Mouse (Mus musculus): ENCODE results near the gene Mmp14.

The Mmp14 gene

DNA sequence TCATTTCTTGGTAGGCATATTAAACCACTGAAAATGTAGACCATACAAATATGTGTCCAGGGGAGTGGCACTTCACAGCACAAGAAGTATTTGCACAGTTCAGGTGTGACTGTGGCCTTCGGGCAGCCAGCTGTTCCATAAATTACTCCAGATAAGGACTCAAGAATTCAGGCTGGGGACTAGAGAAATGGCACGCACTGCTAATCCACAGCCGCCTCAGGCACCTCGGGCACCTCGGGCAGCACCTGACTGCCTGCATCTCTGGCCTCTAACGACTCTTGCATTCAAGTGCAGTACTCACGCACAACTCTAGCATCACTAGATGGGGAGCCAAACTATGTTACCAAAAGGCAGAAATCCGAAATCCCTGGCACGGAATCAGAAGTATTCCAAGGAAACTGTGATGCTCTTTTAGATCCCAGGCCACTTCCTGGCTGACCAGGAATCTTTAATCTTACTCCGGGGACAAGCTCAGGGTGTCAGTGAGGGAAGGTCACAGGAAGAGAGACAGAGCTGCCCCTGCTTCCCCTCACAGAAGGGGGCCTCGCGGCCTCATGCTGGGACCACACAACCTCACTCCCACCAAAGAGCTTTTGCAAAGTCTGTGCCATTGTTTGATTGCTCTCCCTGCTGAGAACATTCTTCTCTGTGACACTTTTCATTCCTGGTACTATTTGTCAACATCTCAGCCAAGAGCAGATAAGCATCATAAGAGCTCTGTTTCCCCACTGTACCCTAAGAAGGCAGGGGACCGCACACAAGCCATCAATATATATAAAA is 16.0 kb upstream of the Mmp14 start:
- DNase-seq, result no peak

DNA sequence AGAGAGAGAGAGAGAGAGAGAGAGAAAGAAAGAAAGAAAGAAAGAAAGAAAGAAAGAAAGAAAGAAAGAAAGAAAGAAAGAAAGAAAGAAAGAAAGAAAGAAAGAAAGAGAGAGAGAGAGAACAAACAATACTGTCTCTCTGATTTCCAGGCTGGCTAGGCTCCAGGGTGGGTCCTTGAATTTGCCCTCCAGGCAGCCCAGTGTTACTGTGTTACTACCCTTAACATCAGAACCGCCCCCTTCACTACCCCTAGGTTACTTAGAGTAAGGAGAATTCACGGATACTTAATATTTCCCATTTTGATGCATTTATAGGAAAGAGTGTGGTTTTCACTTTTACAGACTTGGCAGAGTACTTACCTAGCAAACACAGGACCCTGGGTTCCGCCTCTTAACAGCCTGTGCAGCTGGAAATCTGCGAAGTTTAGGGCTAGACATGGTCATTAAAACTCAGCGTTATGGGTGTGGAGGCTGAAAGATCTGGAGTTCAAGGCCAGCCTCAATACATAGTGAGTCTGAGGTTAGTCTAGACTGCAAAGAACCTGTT is 15.1 kb upstream of the Mmp14 start:
- no peak for DNase-seq

DNA sequence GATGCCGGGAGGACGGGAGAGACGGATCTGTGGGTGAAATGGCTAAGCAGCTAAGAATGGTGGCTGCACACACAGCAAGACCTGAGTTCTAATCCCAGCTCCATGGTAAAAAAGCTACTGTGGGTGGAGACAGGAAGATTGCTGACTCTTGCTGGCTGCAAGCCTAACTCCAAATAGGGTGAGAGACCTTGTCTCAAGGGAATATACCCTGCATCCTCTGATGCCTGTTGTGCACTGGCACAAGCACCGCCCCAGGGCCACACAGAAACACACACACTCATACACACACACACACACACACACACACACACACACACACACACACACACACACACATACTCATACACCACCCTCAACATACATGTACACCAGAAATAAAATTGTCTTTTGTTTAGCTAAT is 14.6 kb upstream of the Mmp14 start:
- DNase-seq, result no peak

DNA sequence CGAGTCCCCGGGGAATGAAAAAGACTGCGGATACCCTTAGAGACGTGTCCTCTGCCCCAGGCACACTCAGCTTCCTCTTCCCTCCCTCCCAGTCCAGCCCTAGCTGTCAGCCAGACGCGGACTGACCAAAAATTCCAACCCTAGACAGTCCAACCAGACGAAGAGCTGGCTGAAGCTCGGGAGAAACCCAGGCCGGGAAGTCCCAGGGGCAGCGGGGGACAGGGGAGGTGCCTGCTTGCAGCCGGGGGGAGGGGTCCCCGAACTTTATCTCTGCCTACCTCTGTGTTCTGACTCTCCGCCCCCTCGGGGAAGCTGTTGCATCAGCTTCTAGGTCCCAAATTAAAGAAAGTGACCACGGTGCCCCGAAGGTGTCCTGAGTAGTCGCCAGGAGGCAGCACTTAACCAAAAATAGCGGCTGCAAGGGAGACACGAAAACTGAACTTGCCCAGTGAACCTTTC is 13.8 kb upstream of the Mmp14 start, which contains the start of gene Slc7a7:
Slc7a7 (minus strand) TSS at position 158 of the 459 bp plus-strand sequence.
- DNase-seq, result no peak

DNA sequence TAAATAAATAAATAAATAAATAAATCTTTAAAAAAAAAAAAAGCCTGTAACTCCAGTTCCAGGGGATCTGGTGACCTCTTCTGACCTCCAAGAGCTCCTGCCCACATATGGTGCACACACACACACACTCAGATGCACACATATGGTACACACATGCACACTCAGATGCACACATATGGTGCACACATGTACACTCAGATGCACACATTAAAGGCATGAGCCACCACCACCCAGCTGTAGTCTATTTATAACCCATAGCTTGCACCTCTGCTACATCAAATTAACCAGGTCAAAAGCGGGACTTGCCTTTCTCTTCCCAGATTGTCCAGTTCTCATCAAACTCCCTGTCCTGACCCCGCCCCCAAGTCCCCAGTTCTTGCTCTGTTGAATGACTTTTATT is 10.4 kb upstream of the Mmp14 start:
- no peak for DNase-seq

DNA sequence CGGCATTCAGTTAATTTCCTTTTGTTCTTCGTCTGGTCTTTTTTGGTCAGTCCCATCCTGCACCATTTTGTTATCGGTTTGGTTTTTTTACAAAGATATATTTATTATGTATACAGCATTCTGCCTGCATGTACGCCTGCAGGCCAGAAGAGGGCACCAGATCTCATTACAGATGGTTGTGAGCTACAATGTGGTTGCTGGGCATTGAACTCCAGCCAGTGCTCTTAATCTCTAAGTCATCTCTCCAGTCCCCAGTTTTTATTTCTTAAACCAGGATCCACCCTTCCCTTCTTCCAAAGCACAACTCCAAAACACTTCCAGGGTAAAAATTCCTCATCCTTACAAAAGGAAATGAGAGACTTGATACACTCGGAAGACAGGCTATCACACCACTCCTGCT is 8.0 kb upstream of the Mmp14 start:
- no peak for DNase-seq

DNA sequence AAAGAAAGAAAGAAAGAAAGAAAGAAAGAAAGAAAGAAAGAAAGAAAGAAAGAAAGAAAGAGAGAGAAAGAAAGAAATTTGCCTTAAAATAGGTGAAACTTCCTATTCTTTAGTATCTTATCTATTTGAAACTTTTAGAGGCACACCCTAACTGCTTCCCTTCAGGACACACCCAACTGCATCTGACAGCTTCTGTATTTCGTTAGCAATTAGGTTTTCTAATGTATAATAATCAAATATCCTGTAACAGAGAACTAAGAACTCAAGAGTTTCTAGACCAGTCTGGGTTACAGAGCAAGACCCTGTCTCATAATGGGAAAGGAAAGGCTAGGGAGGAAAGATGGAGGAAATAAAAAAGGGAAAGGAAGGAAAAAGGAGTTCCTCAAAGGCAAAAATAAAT is 6.8 kb upstream of the Mmp14 start:
- no peak for DNase-seq

DNA sequence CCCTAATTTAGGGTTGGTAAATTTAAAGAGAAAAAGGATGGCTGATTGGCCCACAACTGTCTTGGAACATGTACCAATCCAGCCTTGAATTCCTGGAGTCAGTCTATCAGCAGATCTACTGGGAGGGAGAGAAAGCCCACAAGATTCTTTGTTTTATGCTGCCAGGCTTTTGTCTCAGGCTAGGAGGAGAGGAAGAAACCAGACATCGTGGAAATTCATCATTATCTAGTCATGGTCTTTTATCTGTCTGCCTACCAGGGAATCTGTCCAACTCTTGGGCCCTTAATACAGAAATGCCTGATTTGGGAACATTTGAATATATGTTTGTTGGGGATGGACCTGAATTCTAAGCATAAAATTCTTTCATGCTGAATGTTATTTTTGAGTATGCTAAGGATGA is 5.9 kb upstream of the Mmp14 start:
- no peak for DNase-seq

DNA sequence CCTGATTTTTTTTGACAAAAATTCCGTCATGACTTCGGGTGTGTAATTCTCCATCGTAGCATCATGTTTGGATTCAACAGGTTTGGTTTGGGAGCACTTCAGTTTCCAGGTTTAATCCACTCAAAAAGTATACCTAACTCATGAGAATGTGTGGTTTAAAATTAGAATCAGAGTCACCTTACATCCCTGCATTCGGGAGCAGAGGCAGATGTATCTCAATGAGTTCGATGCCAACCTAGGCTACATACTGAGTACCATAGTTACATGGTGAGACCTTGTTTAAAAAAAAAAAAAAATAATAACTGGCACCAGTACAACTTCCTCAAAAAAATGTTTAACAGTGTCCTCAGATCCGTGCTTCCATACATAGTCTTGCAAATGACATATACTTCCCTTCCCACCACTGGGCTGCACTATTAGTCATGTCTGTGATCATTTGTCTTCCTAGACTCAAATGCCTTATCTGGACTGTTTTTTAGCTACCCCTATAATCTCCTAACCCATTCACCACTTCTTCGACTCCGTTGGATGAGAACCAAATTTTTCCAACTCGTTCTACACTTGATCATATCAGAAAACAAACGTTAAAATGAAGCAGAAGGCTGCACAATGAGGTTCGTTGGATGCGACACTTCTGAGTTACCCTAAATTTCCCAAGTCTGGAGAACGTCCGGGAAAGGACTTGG is 5.3 kb upstream of the Mmp14 start:
- no peak for DNase-seq

DNA sequence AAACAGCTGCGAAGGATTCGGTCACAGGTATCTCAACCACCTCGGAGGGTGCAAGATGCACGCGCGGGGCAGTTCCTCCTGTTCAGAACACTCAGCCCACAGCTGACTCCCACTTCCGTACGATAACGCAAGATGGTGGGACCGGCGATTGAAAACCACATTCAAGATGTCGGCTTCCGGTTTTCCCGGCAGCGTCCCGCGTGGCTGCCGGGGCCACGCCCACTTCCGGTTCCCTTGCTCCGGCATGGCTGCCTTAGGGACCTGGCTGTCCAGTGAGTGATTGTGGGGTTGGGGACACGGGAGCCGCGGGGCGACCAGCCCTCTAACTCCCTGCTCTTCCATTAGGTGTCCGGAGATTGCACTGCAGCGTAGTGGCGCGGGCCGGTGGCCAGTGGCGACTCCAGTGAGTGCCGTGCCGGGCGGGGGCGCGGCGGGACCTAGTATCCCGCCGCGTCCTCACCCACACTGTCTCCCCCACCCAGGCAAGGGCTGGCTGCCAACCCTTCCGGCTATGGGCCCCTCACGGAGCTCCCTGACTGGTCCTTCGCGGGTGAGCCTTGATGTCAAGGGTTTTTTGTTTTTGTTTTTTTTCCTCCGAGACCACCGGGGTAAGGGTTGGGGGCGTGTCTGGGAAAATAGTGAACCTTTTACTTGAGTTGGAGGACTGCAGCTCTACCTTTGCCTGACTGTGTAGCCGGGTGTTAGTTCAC is 4.6 kb upstream of the Mmp14 start, which contains the start of gene Mrpl52:
Mrpl52 (plus strand) TSS at position 221 of the 710 bp plus-strand sequence.
- DNase-seq, result peak; percentile 85

DNA sequence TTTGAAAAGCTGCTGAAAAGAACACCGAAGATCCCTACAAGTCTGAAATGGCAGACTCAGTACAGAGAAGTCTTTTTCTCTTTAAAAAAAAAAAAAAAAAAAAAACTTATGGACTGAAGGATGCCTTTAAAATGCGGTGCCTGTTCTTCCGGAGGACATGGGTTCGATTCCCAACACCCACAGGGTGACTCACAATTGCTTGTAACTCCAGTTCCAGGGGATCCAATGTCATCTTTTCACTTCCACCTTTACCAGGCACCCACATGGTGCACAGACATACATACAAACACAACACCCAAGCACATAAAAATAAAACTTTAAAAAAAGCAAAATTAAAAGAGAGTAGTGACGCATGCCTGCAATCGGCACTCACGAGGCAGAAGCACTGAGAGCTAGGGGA is 3.7 kb upstream of the Mmp14 start:
- no peak for DNase-seq

DNA sequence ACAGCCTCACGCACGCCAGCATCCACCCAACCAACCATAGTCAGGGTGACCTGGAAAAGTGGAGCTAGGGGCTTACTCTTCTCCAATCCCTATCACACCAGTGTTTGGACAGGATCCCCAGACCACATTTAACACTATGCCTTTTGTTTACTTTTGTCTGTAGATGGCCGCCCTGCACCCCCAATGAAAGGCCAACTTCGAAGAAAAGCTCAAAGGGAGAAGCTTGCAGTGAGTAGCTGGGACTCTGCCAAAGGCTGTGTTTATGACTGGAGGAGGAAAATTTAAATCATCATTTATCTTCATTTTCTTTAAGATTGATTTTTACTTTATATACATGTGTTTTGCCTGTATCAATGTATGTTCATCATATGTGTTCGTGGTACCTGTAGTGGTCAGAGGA is 3.0 kb upstream of the Mmp14 start:
- DNase-seq, result no peak

DNA sequence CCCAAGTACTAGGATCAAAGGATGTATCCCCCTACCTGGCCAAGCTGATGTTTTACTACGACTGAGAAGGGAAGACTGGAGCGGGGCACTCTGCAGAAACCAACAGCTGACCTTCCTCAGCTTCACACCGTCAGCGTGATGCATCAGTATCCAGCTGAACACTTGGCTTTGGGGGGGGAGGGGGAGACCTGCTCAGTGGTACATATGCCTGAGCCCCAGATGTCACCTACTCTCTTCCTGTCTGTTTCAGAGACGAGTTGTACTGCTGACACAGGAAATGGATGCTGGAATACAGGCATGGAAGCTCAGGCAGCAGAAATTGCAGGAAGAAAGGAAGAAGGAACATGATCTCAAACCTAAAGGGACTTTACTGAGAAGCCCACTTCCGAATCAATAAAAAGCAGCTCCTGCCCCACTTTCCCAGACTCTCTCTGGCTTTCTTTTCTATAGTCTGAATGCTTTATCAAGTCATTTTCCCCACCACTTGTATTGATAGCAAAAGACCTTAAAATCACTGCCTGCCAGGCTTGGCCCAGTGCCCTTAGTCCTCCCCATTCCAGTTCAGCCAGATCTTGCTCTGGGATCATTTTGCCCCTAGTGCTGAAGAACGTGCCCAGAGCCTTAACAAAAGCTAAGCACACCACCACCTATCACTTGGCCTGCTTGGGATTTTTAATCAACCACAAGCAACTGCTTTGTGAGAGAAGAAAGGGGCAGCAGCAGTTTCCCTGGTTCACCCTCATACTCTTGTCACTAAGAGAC is 1.9 kb upstream of the Mmp14 start:
- no peak for DNase-seq

DNA sequence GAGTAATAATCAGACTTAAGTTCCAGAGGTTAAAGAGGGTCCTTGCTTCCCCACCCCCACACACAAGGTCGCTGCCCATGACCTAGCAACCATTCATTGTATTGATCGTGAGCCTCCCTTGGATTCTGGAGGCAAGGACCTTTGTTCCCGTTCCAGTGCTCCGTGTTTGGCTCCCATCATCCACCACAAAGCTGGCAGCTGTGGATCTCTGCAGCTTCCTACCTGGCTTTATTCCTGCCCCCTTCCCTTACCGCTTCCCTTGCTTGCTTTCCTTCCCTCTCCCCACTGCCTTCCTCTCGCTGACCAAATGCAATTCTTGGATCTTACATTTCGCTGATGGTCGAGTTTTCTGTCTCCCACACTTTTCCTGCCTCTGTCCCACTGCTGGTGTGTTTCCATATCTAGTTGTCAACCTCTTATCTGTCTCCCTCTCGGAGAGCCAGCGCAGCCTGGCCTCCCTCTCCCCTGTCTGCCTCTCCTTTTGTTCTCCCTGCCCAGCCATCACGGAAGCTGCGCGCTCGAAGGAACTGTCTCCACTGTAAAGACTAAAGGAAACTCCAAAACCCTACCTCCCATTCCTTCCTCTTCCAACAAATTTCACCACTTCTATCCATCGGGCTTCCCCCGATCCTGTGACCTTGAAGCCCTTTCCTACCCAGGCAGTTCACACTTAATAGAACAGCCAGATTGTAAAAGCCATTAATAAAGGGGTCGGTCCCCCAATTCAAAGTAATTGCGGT is 836 bp upstream of the Mmp14 start:
- DNase-seq, result no peak

DNA sequence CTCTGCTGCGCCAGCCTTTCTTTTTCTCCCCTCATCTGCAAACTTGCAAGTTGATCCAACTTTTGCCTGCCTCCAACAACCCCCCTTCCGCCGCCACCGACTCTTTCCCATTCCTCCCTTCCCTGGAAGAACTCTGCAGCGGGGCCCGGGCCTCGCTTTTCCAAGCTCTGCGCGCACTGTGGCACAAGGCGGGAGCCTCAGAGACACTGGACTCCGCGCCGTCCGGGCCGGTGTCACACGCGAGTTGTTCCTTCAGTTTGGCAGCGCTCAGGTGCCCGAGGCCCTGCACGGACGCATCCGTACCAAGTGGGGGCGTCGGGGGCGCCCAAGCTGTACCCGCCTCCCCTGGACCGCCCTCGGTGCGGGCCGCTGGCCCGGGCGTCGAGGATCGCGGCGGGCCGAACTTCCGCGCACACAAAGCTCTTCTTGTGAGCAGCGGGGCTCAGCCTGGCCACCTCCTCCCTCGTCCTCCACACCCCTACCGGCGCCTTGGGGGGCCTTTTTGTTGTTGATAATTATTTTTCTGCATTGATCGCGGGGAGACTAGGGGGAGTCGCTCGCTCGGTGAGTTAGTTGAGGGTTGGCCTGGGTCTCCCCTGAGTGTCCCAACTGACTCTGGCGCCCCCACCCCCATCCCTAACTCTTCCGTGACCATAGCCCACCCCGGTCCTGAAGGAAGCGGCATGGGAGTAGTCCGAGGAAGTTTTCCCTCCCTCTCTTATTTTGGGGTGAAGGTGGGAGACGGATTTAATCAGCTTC is 845 bp downstream of the Mmp14 start:
- no peak for DNase-seq

DNA sequence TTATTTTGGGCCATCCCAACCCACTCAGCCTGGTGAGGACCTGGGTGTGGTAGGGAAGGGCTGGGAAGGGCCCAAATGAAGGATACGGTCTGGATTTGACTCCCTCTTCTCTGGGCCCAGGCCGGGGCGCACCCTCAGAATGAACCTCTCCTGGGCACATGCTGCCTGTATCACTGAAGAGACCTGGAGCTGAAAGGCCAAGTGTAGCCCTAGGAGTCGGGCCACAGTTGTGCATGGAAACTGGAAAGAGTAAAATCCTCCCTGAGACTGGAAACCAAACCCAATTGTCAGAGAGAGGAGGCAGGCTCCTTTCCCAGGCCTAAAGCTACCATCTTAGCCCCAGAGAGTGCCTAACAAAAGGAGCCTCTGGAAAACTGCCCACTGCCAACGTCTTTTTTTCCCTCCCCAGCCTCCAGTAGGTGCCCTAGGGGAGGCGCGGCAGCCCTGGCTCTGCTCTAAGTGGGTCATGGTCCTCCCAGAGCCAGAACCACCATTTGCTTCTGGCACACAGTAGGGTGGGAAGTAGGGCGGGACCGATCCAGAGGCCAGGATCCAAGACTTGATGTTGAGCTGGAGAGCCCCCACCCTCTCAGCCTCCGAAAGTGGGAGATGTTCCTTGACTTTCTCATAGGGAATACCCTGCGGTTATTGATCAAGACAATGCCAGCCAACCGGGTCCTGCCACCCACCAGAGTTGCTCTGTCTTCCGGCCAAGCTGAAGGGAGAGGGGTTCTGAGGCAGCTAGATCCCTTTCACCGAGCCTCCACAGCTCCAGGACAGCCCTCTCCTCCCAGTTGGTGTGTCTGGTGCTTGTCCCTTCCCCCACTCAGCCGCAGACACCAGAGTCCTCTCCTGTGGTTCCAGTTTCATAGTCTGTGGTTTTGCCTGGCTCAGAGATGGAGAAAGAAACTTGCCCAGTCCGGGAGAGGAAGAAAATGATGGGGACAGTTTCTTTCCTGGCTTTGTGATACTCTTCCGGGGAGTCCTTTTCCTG is 1.7 kb downstream of the Mmp14 start:
- DNase-seq, result no peak

DNA sequence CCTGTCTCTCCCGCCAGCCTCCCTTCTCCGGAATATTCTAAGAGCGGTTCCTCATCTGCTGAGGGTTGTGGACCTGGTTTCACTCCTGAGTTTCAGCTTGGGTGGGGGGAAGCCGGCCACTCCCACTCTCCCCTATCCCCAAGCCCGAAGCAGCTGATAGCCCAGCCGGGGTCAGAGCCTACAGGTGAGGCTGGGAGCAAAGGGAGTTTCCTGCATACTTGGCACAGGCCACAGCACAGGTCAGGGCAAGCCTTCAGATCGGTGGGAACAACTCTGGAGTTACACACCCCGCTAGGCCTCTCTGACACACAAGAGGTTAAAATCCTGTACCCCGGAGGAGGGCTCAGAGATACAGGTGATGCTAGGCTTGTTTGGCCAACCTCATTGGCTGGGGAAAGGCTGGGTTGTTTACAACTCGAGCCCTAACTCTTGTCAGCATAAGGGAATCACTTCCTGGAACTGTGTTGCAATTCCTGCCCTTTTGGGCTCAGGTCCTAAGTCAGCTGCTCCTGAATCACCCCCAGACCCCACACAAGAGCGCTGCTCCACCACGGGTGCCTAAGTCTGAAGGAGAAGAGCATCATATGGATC is 2.6 kb downstream of the Mmp14 start:
- DNase-seq, result no peak

DNA sequence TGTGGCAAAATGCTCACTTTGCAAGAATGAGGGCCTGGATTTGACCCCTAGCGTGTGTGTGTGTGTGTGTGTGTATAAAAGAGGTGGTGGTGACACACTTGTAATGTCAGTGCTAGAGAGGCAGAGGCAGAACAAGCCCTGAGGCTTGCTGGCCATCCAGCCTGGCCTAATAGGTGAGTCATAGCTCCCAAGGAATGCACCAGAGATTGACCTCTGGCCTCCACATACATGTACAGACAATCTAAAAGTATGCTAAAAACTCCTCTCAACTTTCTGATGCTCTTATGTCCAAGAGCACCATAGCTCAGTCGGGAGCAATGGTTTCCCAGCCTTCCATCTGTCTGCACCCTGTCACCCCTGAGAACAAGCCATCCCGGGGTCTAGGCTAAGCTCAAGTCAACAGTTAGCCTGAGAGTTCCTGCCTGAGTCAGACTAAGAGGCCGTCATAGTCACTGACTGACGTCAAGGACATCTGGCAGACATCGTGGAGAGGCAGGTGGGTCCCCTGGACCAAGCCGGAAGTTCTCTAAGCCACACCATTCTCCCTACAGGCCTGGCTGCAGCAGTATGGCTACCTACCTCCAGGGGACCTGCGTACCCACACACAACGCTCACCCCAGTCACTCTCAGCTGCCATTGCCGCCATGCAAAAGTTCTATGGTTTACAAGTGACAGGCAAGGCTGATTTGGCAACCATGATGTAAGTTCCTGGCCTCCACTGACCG is 3.9 kb downstream of the Mmp14 start:
- DNase-seq, result no peak

DNA sequence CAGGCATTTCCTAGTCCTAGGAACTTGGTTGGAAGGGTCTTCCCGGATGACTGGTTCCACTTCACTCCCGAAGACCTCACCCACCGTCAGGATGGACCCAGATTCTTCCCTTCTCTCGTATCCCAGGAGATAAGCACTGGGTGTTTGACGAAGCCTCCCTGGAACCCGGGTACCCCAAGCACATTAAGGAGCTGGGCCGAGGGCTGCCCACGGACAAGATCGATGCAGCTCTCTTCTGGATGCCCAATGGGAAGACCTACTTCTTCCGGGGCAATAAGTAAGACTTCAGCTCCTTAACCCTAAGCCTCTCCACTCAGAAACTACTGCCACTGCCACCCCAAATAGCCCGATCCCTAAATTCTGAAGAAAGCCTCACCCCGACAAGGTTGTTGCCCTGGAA is 7.7 kb downstream of the Mmp14 start:
- DNase-seq, result no peak
